Mouse (Mus musculus) thymus, postnatal 10 days (tissue): ENCODE measurements around the gene Fam92b.
A peak's percentile ranks its signal among the peaks of the same experiment; 100 is the strongest.

Experiments used
- DNase-seq, 2 experiments: peaks; one replicate each; pipeline ENCODE4 v3.0.0; 2021; ENCODE audit warnings: low spot score in 2 of 2

Gene Fam92b

GRCm38 (mm10) chr8:120177318-120178123 lies at the start of gene Fam92b:
Fam92b (minus strand) TSS chr8:120177466.
- peak; percentile 38 to 44 for DNase-seq

DNA sequence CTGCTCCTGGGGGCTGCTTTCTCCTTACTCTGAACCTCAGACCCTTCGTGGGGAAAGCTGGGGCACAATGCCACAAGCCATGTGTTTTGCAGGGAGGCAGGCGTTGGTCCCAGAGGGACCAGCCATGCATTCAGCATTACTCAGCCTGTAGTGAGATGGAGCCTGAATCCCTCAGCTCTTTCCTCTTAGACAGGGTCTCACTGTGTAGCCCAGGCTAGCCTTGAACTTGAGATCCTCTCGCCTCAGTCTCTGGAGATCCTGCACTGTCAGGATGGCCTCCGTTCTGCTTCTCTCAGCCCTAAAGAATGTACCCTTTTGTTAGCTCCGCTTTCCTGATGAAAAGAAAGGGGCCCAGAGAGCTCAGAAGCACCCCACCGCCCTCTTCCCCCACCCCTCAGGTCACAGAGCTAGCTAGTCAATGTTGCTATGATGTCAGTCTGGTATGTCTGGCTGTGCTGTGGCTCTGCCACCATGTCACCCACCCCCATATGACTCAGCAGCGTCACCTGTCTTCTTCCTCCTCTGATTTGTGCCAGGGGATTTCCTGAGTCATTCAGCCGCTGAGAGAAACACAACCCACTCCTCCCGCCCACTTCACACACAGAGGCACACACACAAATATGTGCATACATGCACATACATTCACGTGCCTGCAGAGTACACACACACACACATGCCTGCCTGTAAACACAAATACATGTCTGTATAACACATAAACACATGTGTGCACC lies 48.3 kb upstream of the Fam92b start:
- DNase-seq = peak in 1 of 2 experiments; percentile 31

GRCm38 (mm10) chr8:120224521-120225420 lies 47.5 kb upstream of the Fam92b start:
- DNase-seq = no peak

DNA sequence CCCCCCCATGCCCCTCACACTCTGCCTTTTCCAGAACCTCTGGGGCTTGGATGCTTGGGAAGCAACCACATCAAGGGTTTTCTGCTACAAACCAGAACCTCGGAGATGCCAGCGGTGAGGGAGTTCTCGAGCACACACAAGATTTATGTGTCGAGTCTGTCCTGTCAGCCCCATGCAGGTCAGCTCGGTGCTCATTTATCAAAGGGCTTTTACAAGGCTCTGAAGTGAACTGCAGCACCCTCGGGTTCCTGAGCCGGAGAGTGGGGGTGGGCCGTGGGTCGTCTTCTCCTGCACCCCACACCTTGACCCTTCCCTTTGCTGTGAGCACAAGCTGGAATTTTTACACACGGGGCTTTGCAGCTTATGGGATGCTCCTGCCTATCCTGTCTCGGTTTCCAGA lies 45.3 kb upstream of the Fam92b start:
- no peak for DNase-seq

DNA sequence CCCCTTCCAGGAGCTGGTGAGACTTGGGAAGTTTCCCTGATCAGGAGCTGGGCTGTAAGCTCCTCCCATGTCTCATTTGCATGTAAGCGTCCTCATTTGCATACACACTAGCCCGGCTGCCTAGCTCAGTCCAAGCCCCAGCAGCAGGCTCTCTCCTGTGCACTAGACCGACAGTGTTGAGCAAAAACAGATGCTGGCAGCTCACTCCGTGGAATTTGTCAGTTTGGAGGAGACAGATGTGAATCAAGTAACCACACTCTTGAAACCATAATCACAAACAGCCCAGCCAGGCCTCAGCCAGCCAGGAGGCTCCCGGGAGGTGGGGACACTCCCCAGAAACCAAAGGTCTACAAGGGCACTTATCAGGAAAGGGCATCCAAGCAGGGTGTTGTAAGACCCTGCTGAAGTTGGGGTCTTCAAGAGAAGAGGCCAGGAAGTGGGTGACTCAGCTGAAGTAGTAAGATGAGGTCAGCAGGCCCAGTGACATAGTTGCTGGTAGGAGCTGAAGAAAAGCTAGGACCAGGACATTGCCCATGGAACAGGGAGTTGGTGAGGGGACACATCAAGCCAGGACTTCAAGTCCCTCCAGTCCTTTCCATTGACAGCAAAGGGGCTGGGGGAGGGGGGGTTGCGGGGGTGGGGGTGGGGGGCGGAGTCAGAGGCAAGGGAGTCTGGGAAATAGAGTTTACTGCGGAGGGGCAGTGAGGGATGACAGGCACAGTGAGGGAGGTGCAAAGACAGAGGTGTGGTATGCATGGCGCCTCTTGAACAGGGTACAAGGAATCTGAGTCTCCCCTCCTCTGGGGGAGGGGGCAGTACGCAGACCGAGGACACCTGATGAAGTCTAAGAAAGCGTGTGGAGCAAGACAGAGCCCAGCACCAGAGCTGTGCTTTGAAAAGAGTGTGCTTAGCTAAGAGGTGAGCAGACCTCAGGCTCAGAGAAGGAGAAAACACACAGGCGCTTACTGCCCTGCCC lies 39.9 kb upstream of the Fam92b start:
- no peak for DNase-seq

DNA sequence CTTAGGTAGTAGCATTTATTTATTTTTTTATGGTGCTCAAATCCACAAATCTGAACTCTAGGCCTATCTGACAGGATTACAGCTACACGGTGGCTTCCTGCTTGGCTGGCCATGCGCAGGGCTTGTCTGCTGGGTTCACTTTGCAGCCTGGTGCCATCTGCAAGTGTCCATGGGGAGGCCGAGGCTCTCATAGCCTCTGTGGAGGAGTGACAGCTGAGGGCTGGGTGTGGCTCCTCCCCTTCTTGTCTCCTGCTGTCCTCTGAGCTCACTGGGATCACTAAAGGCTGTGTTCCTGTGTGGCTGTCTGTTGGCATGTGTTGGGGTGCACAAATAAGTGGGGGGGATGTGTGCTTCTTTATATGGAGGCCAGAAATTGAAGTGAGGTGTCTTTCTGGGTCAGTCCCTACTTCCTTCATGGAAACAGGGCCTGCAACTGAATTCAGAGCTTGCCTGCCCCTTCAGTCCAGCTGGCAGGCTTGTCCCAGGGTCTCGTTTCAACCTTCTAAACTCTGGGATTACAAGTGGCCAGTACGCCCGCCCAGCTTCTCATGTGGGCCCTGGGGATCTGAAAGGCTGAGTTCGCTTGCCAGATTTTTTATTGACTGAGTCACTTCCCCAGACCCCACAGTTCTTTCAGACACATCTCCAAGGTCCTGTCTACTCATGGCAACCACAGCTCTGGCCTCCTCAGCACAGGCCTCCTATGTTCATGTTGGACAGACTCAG lies 38.3 kb upstream of the Fam92b start:
- DNase-seq = no peak

DNA sequence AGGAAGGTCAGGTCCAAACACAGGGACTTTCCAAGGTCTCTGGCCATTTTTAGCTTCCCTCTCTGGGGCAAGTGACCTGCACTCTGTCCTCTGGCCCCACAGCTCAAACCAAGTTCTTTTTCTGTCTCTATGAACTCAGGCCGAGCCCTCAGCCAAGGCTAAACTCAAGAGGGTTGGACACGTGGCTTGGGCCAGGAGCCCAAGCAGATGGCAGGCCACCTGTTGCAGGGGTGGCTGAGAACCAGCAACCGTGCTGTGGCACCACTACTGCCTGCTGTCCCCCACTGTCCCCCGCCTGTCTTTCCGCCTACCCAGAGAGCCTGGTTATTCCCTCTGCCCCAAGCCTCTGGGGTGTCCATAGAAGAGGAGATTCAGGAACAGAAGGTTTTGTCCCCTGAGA lies 36.7 kb upstream of the Fam92b start:
- no peak for DNase-seq

GRCm38 (mm10) chr8:120213229-120213628 lies 36.0 kb upstream of the Fam92b start:
- DNase-seq = no peak

DNA sequence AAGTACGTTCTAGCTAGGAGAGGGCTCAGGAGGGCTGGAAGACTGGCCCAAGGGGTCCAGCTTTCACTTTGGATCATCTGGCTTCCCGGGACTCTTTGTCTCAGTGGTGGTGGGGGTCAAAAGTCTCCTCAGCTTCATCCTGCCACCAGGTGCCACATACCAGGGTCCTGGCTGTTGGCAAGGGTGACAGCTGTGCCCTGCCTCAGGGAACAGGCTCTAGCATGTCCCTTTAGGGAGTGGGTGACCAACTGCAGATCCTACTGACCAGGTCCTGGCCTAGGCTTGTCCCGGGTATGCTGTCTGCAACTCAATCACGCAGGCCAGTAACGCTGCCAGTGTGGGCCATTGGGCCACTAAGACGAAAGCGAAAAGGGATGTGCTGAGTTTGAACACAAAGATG lies 35.3 kb upstream of the Fam92b start:
- no peak for DNase-seq

DNA sequence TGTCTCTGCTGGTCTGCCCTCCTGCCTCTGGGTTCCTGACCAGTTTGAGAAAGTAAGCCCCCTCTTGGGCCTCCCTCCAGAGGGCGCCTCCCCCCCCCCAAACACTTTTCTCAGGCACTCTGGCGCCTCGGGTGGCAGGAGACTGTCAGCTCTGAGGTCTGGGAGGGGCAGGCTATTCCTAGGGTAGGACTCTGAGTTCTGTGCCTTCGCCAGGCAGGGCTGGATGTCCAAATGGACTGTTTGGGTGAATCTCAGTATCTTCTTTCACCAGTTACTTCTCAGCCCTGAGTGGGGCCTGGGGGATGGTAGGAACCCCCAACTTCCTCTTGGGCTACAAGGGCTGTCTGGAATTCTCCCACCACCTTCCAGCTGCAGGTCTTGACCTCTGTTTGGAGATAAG lies 34.1 kb upstream of the Fam92b start:
- no peak for DNase-seq

DNA sequence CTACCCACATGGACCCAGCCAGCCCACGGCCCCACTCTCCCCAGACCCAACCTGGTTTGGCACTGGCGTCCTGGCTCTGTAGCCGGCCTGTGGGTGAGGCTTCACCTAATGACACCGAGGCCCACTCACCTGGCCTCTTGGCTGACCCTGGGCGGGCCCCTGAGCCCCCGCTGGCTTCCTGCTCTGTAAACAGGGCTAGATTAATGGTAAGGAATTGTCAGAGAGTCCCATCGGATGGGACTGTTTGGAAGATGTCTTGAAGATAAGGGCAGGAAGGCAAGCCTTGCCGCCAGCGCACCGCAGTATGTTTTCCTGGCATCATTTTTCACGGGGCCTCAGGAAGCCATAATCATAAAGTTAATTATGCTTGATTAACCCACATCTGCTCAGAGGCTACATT lies 30.8 kb upstream of the Fam92b start:
- no peak for DNase-seq

DNA sequence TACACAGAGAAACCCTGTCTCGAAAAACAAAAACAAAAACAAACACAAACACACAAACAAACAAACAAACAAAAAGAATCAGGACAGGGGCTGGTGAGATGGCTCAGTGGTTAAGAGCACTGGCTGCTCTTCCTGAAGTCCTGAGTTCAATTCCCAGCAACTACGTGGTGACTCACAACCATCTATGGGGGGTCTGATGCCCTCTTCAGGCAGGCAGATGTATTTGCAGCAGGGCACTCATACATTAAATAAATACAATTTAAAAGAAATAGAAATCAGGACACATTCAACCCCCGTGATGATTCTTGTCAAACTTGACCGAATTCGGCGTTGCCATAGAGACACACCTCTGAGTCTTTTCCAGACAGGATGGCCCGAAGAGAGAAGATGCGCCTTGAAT lies 30.1 kb upstream of the Fam92b start:
- no peak for DNase-seq

DNA sequence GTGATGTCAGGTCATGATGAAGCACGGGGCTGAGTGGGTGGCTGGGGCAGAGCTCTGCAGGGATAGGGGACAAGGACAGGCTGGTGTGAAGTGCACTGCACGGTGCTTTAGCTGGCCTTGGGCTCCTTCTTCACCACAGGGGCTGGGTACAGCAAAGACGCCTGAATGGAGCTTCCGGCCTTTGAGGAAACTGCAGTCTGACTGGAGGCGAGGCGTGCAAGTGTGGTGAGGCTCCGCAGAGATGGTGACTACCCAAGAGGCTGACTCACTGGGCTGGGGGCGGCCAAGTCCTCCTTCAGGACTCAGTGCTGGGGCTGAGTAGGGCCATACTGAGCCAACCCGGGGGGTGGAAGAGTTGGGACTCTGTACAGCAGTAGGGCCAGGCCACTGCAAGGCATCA lies 28.6 kb upstream of the Fam92b start:
- DNase-seq = no peak

DNA sequence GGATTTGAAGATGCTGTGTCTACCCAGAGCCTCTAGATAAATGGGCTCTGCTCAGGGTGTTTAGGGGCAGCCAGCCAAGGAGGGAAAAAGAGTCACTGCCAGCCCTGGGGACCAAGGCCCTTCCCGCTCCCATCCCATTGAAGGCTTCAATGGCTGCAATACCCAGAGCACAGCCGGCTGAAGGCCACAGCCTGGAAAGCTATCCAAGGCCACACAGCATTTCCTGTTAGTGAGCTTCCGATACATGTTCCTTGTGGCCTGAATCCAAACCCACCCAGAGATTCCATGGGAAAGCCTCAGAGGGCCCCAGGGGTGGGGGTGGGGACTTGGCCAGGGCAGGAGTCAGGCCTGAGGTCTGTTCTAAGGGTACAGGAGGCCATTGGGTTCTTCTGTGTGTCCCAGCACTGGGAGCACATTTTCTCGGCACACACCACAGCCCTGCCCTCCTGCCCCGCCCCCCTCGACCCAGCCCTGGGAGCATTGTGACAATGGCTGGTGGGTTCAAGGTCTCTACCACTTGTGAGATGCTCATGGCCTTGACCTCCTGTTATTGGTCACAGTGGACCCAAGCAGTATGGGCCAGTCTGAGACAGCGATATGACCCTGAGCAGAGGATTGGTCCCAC lies 27.6 kb upstream of the Fam92b start:
- no peak for DNase-seq

DNA sequence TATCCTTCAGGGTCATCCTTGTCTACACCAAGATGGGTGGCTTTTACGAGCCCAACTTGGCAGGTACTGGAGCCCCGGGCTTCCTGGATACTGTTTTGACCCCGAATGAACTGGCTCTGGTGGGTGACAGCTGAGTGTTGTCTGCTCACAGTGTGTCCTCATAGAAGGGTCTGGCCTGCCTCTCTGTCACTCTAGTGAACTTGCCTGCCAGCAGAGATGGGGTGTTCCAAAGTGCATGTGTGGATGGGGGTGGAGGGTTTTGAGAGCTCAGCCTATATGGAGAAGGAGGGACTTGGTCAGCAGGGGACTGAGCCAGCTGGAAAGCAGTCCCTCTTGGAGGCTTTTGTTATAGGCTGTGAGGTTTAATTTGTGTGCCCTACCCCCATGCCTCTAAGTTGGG lies 25.3 kb upstream of the Fam92b start:
- no peak for DNase-seq

DNA sequence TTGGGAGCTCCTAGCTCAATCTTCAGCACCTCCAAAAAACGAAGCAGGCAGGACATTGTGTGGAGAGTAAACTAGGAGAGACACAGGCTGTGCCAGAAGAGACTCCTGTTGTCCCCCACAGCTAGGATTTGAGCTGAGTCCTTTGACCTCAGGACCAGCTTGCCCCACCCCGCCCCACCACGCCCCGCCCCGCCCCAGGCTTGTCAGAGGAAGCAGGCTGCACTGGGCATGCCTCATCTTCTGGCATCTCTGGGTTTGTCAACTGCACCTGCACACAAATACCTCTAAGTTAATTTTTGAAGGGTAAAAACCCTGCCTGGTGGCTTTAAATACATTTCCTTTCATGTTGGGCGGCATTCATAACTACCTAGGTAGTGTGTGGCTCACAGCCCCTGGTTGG lies 24.1 kb upstream of the Fam92b start:
- peak in 1 of 2 experiments; percentile 49 for DNase-seq

- DNase-seq = no peak
Measured at GRCm38 (mm10) chr8:120192118-120192517, 14.9 kb upstream of the Fam92b start.

GRCm38 (mm10) chr8:120191633-120192032 lies 14.4 kb upstream of the Fam92b start:
- no peak for DNase-seq

DNA sequence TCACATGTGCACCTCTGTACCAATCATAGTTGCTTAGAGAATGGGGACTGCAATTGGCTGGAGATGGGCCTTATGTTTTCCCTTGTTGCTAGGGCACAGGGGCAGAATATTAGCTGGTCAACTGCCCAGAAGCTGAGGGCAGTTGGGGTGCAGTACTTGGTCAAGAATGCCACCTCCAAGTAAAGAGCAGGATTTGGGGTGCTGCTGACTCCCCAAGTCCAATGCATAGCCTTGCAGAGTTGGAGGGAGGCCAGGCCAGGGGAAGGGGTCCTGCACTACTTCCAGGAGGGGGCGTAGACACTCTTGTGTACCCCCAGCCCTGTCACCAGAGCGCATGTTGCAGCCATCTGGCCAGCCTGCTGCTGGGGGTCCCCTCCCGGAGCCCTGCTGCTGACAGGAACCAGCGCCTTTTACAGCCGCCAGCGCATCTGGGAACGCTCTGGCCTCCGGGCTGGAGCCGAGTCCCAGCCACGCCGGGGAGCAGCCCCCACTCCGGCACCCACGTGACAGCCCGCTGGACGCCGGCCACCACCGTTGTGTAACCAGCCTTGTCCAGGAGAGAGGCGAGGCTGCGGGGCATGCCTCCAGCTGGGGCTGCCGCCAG lies 13.6 kb upstream of the Fam92b start:
- DNase-seq = no peak
